Mouse (Mus musculus): ENCODE measurements around the gene Stk17b. TPM values are rescaled to one million over a fixed set of nuclear protein-coding genes. Genes with fewer than 3 reads are reported as not detected.
"Not testable (repeated sequence)": the region's sequence is repeated elsewhere in the genome, so short reads cannot be mapped to it uniquely, and the experiment has no call there.

The Stk17b gene
- polyA plus RNA-seq, 1 experiment from 2014 or later = 8.0 TPM

GRCm38 (mm10) chr1:53715446-53715845 lies 69.6 kb downstream of the Stk17b start:
- H3K27me3 ChIP-seq = no peaks in the 10 kb centered on the region
- WGBS = 2% methylated on average over 4 of the region's 4 CpGs

GRCm38 (mm10) chr1:53713383-53713782 lies 71.6 kb downstream of the Stk17b start:
- H3K9me3 ChIP-seq; H3K27me3 ChIP-seq; H3K9ac ChIP-seq; H3K4me3 ChIP-seq; H3K4me1 ChIP-seq (replicated peaks); H3K4me2 ChIP-seq; H3K36me3 ChIP-seq: not testable (repeated sequence)
- WGBS = 45% methylated on average over 3 of the region's 3 CpGs
- peak overlapping the region; percentile 65 for H3K27ac ChIP-seq (replicated peaks)
- peak; percentile 81 for ATAC-seq (ENCODE audit: low read depth)

More at GRCm38 (mm10) chr1:53715446-53715845, 69.6 kb downstream of the Stk17b start:
- no peak overlapping the region for H3K9ac ChIP-seq
- no peak for ATAC-seq (ENCODE audit: low read depth)
- H3K4me3 ChIP-seq = no peak overlapping the region
- no peak overlapping the region for H3K27ac ChIP-seq (replicated peaks)
- no peaks in the 10 kb centered on the region for H3K36me3 ChIP-seq
- H3K4me1 ChIP-seq (replicated peaks) = no peaks in the 10 kb centered on the region
- H3K4me2 ChIP-seq = no peak overlapping the region
- no peaks in the 10 kb centered on the region for H3K9me3 ChIP-seq

GRCm38 (mm10) chr1:53711069-53711468 lies 74.0 kb downstream of the Stk17b start:
- H3K9me3 ChIP-seq = no peaks in the 10 kb centered on the region
- H3K9ac ChIP-seq = no peak overlapping the region
- H3K4me3 ChIP-seq = no peak overlapping the region
- WGBS = 87% methylated on average over 9 of the region's 9 CpGs
- H3K36me3 ChIP-seq = no peaks in the 10 kb centered on the region
- H3K4me1 ChIP-seq (replicated peaks) = peaks cover 11% of the 10 kb centered on the region
- H3K27me3 ChIP-seq = no peaks in the 10 kb centered on the region
- no peak for ATAC-seq (ENCODE audit: low read depth)
- no peak overlapping the region for H3K27ac ChIP-seq (replicated peaks)
- no peak overlapping the region for H3K4me2 ChIP-seq

- H3K9me3 ChIP-seq; H3K36me3 ChIP-seq; H3K9ac ChIP-seq; H3K27ac ChIP-seq (replicated peaks); H3K27me3 ChIP-seq; H3K4me3 ChIP-seq: not testable (repeated sequence)
- Histone ChIP-seq H3K4me2 (peak overlapping the region; percentile 28), H3K4me1 (replicated peaks) (peaks cover 13% of the 10 kb centered on the region)
- WGBS = 49% methylated on average over 5 of the region's 5 CpGs
- peak; percentile 64; the same call in 1 of the 2 replicates for ATAC-seq (ENCODE audit: low read depth)
Observed at GRCm38 (mm10) chr1:53709602-53710001, 75.4 kb downstream of the Stk17b start.

GRCm38 (mm10) chr1:53706431-53707361 lies 78.3 kb downstream of the Stk17b start, which contains the start of gene Dnah7a:
Gene Dnah7a (minus strand): TSS chr1:53706784.
- H3K27ac ChIP-seq (replicated peaks) = peak within 1 kb of the TSS; percentile 78
- H3K27me3 ChIP-seq = no peaks in the 10 kb centered on the region
- H3K4me3 ChIP-seq = peak within 1 kb of the TSS; percentile 57
- H3K9ac ChIP-seq = peak within 1 kb of the TSS; percentile 75
- peaks cover 13% of the 10 kb centered on the region for H3K4me1 ChIP-seq (replicated peaks)
- WGBS = 15% methylated on average over 42 of the region's 42 CpGs
- no peaks in the 10 kb centered on the region for H3K9me3 ChIP-seq
- peak within 1 kb of the TSS; percentile 70 for H3K4me2 ChIP-seq
- peak; percentile 91 for ATAC-seq (ENCODE audit: low read depth)
- H3K36me3 ChIP-seq = no peaks in the 10 kb centered on the region

Other genes starting within 250 kb of the Stk17b start
- gene Dnah7a, start 78.4 kb downstream of the Stk17b start, polyA plus RNA-seq (2015; fragmentation: Nextera tagmentation; extraction: Ambion mirVana) = 13.1 and 13.4 TPM in 2 replicates

All from neural tube, embryonic 13.5 days (tissue).